Mouse (Mus musculus): Measurements from ENCODE around the gene Ankrd31.

- TF ChIP-seq CTCF (IDR thresholded peaks at IDR 0.05; ENCODE audit: borderline replicate concordance, insufficient read depth, low read depth, low read length) = no peak
- TF ChIP-seq POLR2A (IDR thresholded peaks at IDR 0.05; ENCODE audit: borderline replicate concordance, insufficient read depth, low read length) = no peak
Measured at GRCm38 (mm10) chr13:96730116-96730515, 18.0 kb upstream of the Ankrd31 start.

Data from cerebellum, adult 2 months (tissue).